Mouse (Mus musculus) lung, adult 10 weeks (tissue): ENCODE data around the gene Ifi205. TPM values are rescaled to one million over a fixed set of nuclear protein-coding genes. Genes with fewer than 3 reads are reported as not detected.

Experiments
- polyA plus RNA-seq: library from polyadenylated mRNA; stranded (reverse); fragments of 350-450 nt; fragmentation: Illumina TruSeq; extraction: RNeasy Lipid Tissue Mini Kit (QIAGEN cat#74804); gene quantifications from one replicate; pipeline ENCODE4 v1.2.3, GENCODE M21; 2014; ENCODE audit warnings: low read depth, low replicate concordance; ENCODE audit not compliant: insufficient read depth

Ifi205 gene
- 6.5 TPM for polyA plus RNA-seq

DNA sequence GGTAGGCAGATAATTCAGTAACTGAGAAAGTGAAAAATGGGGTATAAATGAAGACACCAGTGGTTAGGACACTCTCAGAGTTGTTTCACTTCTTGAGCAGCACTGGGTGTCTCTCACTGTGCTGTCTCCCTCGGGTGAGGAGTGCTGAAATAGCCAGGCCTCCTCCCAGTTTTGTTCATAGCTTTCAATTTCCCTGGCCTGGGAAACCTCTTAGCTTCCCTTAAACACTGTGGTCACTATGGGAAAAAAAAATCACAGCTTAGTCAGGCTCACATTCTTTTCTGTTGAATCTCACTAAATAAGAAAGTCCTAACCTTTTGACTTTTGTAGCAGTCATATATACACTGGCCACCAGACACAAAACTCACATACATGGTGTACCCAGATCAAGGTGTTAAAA lies at the start of gene Ifi205:
Gene Ifi205, minus strand, starts transcription at position 113 of the 400 bp plus-strand sequence.

DNA sequence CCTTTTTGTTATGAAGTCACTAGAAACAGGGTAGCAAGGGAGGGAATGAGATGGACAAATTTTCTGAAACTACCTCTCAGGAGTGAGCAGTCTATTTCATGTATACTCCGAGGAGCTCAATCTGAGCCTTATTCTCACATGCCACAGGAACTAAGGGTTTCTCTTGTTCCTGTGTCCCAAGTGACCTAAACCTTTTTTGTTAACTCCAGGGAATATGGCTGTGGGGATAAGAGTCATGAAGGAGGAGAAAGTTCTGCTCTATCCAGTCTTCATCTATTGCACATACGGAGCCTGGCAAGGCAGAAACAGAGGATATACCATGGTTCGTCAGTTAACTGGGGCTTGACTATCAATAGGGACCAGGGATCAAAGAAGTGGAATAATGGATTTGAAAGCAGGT lies 34.7 kb upstream of the Ifi205 start, which contains the start of gene Olfr430:
Gene Olfr430, plus strand, starts transcription at position 301 of the 400 bp plus-strand sequence.

DNA sequence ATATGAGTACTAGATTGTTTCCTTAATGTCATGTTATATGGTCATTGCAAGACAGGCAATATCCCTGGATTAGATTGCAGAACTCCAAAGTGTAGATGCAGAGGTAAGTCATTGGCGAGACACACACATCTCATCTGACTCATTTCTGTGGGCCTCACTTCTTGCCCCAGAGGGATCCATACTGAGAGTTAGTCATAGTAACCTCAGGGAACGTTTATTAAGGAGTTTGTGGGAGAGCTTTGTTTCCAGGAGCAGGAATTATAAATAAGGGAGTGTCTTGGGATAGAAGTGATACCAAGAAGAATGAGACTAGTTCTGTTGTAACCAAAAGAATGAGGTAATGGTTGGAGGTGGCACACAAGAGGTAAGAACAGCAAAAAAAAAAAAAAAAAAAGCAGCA lies 17.3 kb upstream of the Ifi205 start, which contains the start of gene Olfr432:
Gene Olfr432, plus strand, starts transcription at position 313 of the 400 bp plus-strand sequence.

DNA sequence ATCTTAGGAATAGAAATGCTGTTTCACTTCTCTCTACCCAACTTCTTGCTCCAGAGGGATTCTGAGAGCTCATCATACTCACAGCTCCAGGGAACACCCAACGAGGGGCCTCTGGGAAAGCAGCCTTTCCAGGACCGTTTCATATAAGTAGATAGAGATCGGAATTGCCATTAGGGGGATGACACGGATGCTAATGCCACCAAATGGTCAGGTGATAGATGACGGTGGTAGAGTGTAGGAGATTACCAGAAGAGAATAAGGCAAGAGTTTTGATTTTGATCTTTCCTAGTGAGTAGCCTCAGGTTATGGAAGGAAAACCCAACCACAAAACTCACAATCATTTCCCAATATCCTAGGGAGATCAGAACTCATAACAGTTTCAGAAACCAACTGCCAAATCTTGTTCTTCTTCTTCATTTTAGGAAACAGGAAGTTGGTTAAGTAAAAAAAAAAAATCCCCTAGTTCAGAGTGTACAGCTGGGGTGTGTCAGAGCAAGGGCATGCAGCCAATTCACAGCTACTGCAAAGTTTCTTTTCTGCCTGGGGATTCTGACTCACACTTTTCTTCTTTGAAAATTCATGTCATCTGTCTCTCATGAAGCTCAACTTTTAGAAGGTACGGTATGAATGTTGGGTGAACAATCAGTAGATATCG lies 9.0 kb upstream of the Ifi205 start, which contains the start of gene Olfr433:
Gene Olfr433, plus strand, starts transcription at position 183 of the 655 bp plus-strand sequence.

DNA sequence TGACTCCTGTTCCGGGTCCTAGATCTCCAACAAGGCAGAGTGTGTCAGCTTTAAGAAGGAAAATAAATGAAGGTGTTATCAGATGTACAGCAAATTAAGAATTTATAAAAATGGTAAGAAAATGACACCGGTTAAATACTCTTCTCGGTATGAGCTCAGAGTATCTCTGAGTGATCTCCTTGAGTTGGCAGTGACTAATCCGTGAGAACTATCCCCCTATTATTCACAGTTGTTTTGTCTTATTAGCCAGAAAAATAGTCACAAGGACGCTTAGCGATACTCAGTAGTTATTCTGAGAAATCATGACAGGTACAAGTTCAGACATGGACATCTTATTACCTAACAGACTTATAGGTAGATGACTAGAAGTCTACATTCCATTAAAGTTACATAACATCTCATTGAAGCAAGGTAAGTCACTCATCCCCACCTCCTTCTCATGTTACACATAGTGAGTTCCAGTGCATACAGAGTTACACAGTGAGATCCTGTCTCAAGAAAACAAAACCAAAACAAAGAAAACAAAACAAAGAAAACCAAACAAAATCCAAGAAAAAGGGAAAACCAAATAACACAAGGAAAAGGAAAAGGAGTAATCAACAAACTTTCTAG lies 48.8 kb downstream of the Ifi205 start, which contains the start of gene Ifi202b:
Gene Ifi202b, minus strand, starts transcription at position 51 of the 612 bp plus-strand sequence.

Other genes with a start within 250 kb of the Ifi205 start
- gene Ifi211, start 118.8 kb downstream of the Ifi205 start, polyA plus RNA-seq: 5.9 TPM
- 28.8 TPM for gene Mndal, start 89.3 kb downstream of the Ifi205 start, polyA plus RNA-seq
- gene Ifi203, start 89.1 kb downstream of the Ifi205 start, polyA plus RNA-seq: 13.6 TPM
- gene Ifi202b, start 49.1 kb downstream of the Ifi205 start, polyA plus RNA-seq: not detected
- not detected for gene Olfr433, start 8.9 kb upstream of the Ifi205 start, polyA plus RNA-seq
- gene Olfr432, start 17.4 kb upstream of the Ifi205 start, polyA plus RNA-seq: not detected
- not detected for gene Olfr430, start 34.8 kb upstream of the Ifi205 start, polyA plus RNA-seq
- gene Olfr429, start 52.5 kb upstream of the Ifi205 start, polyA plus RNA-seq: not detected
- not detected for gene Olfr427, start 65.1 kb upstream of the Ifi205 start, polyA plus RNA-seq
- not detected for gene Olfr231, start 89.4 kb upstream of the Ifi205 start, polyA plus RNA-seq
- gene Olfr424, start 99.7 kb upstream of the Ifi205 start, polyA plus RNA-seq: not detected
- not detected for gene Olfr420, start 123.8 kb upstream of the Ifi205 start, polyA plus RNA-seq
- gene Spta1, start 141.0 kb upstream of the Ifi205 start, polyA plus RNA-seq: 0.08 TPM
- not detected for gene Olfr419, start 220.3 kb upstream of the Ifi205 start, polyA plus RNA-seq